Mouse (Mus musculus) thymus, adult 2 months (tissue): ENCODE measurements around the gene Catip. TPM values are rescaled to one million over a fixed set of nuclear protein-coding genes. Genes with fewer than 3 reads are reported as not detected.
"Not testable (repeated sequence)": the region's sequence is repeated elsewhere in the genome, so short reads cannot be mapped to it uniquely, and the experiment has no call there.

Experiments used
- DNase-seq: peaks from one replicate; pipeline ENCODE4 v3.0.0; 2021
- H3K27ac ChIP-seq: fragments of 200-500 bp; 2 replicates; pipeline ENCODE4 v1.5.1; 2012; ENCODE audit warnings: low read length, control low read depth; ENCODE audit not compliant: control insufficient read depth, insufficient read depth
- H3K27me3 ChIP-seq: fragments of 200-500 bp; 2 replicates; pipeline ENCODE4 v1.6.1; 2012; ENCODE audit warnings: mild to moderate bottlenecking, low read length, moderate library complexity, mixed read lengths; ENCODE audit not compliant: control insufficient read depth, insufficient read depth
- H3K36me3 ChIP-seq: fragments of 200-500 bp; 2 replicates; pipeline ENCODE4 v1.6.1; 2012; ENCODE audit warnings: mild to moderate bottlenecking, low read length, moderate library complexity; ENCODE audit not compliant: control insufficient read depth, insufficient read depth
- H3K4me1 ChIP-seq: fragments of 200-500 bp; replicated peaks from 2 replicates; pipeline ENCODE4 v1.6.1; 2012; ENCODE audit warnings: low read length; ENCODE audit not compliant: control insufficient read depth, insufficient read depth
- H3K4me3 ChIP-seq: fragments of 200-500 bp; 2 replicates; pipeline ENCODE4 v1.5.1; 2012; ENCODE audit warnings: mild to moderate bottlenecking, low read length, control low read depth, moderate library complexity; ENCODE audit not compliant: control insufficient read depth, insufficient read depth
- CTCF ChIP-seq: fragments of 200-500 bp; IDR thresholded peaks from 2 replicates; pipeline ENCODE4 v1.5.1; 2012; ENCODE audit warnings: mild to moderate bottlenecking, control low read depth, low read length, moderate library complexity, borderline replicate concordance; ENCODE audit not compliant: control insufficient read depth, poor library complexity, insufficient read depth; ENCODE audit errors: extremely low read depth
- POLR2A ChIP-seq: fragments of 200-500 bp; IDR thresholded peaks from 2 replicates; pipeline ENCODE4 v1.6.1; 2012; ENCODE audit warnings: mild to moderate bottlenecking, low read length, control low read depth, moderate library complexity; ENCODE audit not compliant: control insufficient read depth, poor library complexity, insufficient read depth; ENCODE audit errors: extremely low read depth
- WGBS: fragments of 180-500 bp; shearing (Covaris S2); methylation state at CpG from one replicate; pipeline ENCODE4 v1.1.7; 2018; 5-methylcytosine and 5-hydroxymethylcytosine counted together
- polyA plus RNA-seq: library from polyadenylated mRNA; depleted of rRNA; stranded (reverse); fragments of >200 nt; gene quantifications from 2 replicates; pipeline ENCODE4 v1.2.3, GENCODE M21; 2012

Gene Catip
- polyA plus RNA-seq, 1 experiment: 0.13 TPM

DNA sequence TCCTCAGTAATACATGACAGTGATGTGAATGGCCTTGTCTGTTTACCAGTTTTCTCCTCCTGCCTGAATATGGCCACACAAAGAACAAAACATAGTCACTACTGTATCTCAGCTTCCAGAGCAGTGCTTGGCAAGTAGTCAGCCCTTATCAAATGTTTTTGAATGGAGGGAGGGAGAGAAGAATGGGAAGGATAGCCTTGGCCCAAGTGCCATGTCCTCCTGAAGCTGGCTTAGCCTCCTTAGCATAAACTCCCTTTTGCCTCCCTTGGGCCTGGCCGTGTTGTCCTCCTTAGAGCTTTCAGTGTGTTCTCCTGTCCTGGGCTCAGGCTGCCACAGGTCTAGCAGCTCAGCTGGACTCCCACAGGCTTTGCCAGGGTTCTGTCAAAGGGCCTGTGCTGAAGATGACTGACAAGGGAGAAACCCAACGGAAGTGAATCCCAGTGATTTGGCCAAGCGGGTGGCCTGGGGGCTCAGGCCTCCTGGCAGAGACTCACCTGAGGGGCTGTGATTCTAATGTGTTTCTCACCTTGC is 24.6 kb upstream of the Catip start:
- Histone ChIP-seq H3K4me3 (no peak overlapping the region), H3K36me3 (no peaks in the 10 kb centered on the region), H3K27ac (no peak overlapping the region), H3K27me3 (no peaks in the 10 kb centered on the region), H3K4me1 (peaks cover 11% of the 10 kb centered on the region)
- 95% methylated on average over 3 of the region's 3 CpGs for WGBS
- no peak for DNase-seq
- TF ChIP-seq POLR2A (no peak), CTCF (no peak)

DNA sequence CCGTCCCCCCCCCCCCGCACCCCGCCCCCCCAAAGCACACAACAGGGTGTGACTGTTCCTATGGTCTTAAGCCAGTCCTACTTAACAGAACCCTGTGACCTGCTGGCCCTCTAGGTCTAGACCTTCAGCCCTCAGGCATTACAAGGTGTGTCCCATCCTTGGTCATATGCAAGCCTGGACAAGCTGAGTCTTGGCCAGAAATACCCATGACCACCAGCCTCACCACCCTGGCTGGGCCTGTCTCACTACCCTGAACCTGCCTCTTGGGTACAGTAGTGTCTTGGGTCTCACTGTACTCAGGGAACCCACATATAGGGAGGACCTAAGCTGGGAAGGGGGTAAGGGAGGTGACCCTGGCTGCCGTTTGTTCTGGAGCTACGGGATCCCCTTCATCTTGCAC is 23.9 kb upstream of the Catip start:
- Histone ChIP-seq H3K36me3 (no peaks in the 10 kb centered on the region), H3K4me1 (peaks cover 7% of the 10 kb centered on the region), H3K27me3 (no peaks in the 10 kb centered on the region), H3K27ac (no peak overlapping the region), H3K4me3 (no peak overlapping the region)
- DNase-seq: no peak
- no peak for TF ChIP-seq POLR2A
- no peak for TF ChIP-seq CTCF
- WGBS: 96% methylated on average over 5 of the region's 5 CpGs

DNA sequence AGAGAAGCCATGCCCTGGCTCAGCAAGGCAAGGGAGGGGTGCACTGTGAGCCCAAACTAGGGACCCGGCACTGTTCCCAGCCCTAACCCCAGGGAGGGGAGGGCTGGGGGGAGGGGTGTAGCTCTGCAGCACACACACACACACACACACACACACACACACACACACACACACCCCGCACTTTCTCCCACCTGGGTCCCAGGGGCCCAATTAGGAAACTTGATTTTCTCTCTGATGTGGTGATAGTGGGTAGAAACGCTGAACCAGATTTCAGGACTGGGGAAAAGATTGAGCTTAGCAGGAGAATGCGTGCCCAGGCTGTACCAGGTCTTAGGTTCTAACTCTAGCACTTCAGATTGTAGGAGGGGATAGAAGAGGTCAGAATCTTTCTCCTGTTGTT is 23.3 kb upstream of the Catip start:
- no peak overlapping the region for H3K27ac ChIP-seq
- H3K4me1 ChIP-seq: 0 out of 2 replicates have a peak, but pooled peaks cover 2% of the 10 kb centered on the region

DNA sequence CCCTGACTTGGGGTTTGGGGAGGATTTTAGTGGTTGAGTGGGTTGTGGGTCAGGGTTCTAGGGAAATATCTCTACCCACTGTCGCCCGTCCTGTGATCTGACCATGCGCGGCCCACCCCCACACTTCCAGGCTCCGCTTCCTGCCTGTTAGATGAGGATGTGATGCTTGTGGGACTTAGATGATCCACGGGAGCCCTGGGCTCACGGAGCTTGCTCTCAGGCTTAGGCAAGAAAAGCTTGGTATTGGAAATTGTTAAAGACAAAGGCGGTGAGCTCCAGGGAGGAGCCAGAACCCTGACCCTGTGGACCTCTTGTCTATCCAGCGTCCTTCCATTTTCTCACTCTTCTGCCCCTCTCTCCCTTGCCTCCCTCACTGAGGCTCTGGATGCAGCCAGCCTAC is 22.0 kb upstream of the Catip start:
- H3K4me1 ChIP-seq: 0 out of 2 replicates have a peak, but pooled peaks cover 2% of the 10 kb centered on the region
- H3K4me3 ChIP-seq: no peak overlapping the region
- WGBS: 99% methylated on average over 9 of the region's 9 CpGs
- no peaks in the 10 kb centered on the region for H3K27me3 ChIP-seq
- H3K27ac ChIP-seq: no peak overlapping the region
- H3K36me3 ChIP-seq: no peaks in the 10 kb centered on the region
- TF ChIP-seq CTCF (no peak), POLR2A (no peak)
- DNase-seq: no peak

More for the DNA sequence above, 23.3 kb upstream of the Catip start:
- no peak overlapping the region for H3K4me3 ChIP-seq
- no peak for DNase-seq
- H3K27me3 ChIP-seq: no peaks in the 10 kb centered on the region
- TF ChIP-seq CTCF: no peak
- no peak for TF ChIP-seq POLR2A
- 54% methylated on average over 4 of the region's 4 CpGs for WGBS
- no peaks in the 10 kb centered on the region for H3K36me3 ChIP-seq

DNA sequence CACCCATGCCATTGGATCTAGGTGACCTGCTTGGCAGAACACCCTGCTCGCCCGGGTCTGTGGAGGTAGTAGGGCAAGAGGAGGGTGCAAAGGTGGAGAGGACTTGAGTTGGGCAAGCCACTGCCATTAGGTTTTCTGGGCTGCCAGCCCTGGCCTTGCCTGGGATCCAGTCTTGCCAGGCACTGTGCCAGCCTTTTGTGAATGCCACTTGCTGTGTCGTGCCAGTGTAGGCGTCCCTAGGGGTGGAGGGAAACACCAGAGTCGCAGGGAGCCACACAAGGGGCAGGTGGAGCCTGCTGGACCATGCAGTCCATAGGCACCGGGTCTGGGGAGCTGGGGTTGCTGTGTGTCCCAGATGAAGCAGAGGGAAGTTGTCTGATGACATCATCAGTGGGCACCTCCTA is 21.5 kb upstream of the Catip start:
- DNase-seq: no peak
- WGBS: 99% methylated on average over 6 of the region's 6 CpGs
- H3K27me3 ChIP-seq: no peaks in the 10 kb centered on the region
- H3K36me3 ChIP-seq: no peaks in the 10 kb centered on the region
- H3K4me3 ChIP-seq: no peak overlapping the region
- TF ChIP-seq POLR2A (no peak), CTCF (no peak)
- H3K27ac ChIP-seq: no peak overlapping the region
- H3K4me1 ChIP-seq: 0 out of 2 replicates have a peak, but pooled peaks cover 2% of the 10 kb centered on the region

DNA sequence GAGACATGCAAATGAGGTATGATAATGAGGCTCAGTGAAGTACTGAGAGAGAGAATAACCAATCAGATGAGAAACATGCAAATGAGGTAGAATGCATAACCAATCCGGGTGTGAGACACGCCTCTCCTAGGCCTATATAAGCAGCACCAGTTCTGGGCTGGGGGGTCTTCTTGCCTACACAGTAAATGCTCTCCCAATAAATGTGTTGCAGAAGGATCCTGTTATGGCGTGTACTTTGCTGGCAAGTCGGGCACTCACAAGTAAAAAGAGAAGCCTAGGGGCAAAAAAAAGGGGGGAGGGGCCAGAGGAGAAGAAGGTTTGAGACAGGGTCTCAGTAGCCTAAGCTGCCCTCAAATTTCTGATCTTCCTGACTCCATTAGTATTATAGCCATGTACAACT is 20.9 kb upstream of the Catip start:
- not testable (repeated sequence) for H3K4me3 ChIP-seq, H3K27ac ChIP-seq

DNA sequence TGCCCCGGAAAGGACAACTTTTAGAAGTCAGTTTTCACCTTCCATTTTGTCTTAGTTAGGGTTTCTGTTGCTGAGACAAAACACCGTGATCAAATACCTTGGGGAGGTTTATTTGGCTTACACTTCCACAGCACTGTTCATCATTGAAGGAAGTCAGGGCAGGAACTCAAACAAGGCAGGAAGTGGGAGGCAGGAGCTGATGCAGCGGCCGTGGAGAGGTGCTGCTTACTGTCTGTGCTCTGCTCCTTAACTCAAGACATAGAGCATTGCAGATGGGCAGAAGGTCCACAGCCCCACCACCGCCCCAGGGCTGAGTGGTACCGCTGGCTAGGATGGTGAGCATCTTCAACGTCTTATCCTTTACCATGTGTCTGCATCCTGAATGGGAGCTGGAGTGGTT is 20.0 kb upstream of the Catip start:
- H3K36me3 ChIP-seq: no peaks in the 10 kb centered on the region
- H3K27ac ChIP-seq: no peak overlapping the region
- TF ChIP-seq POLR2A (no peak), CTCF (no peak)
- 0 out of 2 replicates have a peak, but pooled peaks cover 2% of the 10 kb centered on the region for H3K4me1 ChIP-seq
- WGBS: 72% methylated on average over 7 of the region's 7 CpGs
- H3K4me3 ChIP-seq: no peak overlapping the region
- DNase-seq: no peak
- H3K27me3 ChIP-seq: no peaks in the 10 kb centered on the region

More for the DNA sequence above, 20.9 kb upstream of the Catip start:
- not testable (repeated sequence) for H3K36me3 ChIP-seq, H3K27me3 ChIP-seq, DNase-seq, H3K4me1 ChIP-seq
- WGBS: 98% methylated on average over 4 of the region's 4 CpGs
